Mouse (Mus musculus) embryonic facial prominence, embryonic 15.5 days (tissue): Measurements from ENCODE around the gene Dnase1. TPM values are rescaled to one million over a fixed set of nuclear protein-coding genes. Genes with fewer than 3 reads are reported as not detected.

ENCODE experiments used
- ATAC-seq: fragments of 200-750 bp; cut with Nextera tagmentation; 2 replicates; pipeline ENCODE4 v1.8.0; 2017; ENCODE audit warnings: low read depth, moderate TSS enrichment; ENCODE audit not compliant: insufficient number of reproducible peaks, low FRiP score, low TSS enrichment
- H3K27ac ChIP-seq: fragments of 300-500 bp; sonication (generic); replicated peaks from 2 replicates; pipeline ENCODE4 v1.5.1; 2015; ENCODE audit warnings: mild to moderate bottlenecking, inconsistent platforms
- H3K27me3 ChIP-seq: fragments of 300-500 bp; sonication (generic); 2 replicates; pipeline ENCODE4 v1.6.1; 2015; ENCODE audit warnings: inconsistent platforms
- H3K36me3 ChIP-seq: fragments of 300-500 bp; sonication (generic); 2 replicates; pipeline ENCODE4 v1.6.1; 2015; ENCODE audit warnings: mild to moderate bottlenecking, inconsistent platforms
- H3K4me1 ChIP-seq: fragments of 300-500 bp; sonication (generic); 2 replicates; pipeline ENCODE4 v1.6.1; 2015; ENCODE audit warnings: inconsistent platforms
- H3K4me2 ChIP-seq: fragments of 300-500 bp; sonication (generic); replicated peaks from 2 replicates; pipeline ENCODE4 v1.6.1; 2015; ENCODE audit warnings: mild to moderate bottlenecking, inconsistent platforms
- H3K4me3 ChIP-seq: fragments of 300-500 bp; sonication (generic); replicated peaks from 2 replicates; pipeline ENCODE4 v1.5.1; 2015; ENCODE audit warnings: mild to moderate bottlenecking, inconsistent platforms
- H3K9ac ChIP-seq: fragments of 300-500 bp; sonication (generic); 2 replicates; pipeline ENCODE4 v1.6.1; 2015; ENCODE audit warnings: inconsistent platforms
- H3K9me3 ChIP-seq: fragments of 300-500 bp; sonication (generic); replicated peaks from 2 replicates; pipeline ENCODE4 v1.6.1; 2016; ENCODE audit warnings: inconsistent platforms
- WGBS: fragments of 180-500 bp; shearing (Covaris S2); methylation state at CpG from one replicate; pipeline ENCODE4 v1.1.7; 2015; 5-methylcytosine and 5-hydroxymethylcytosine counted together
- polyA plus RNA-seq: library from polyadenylated mRNA; unstranded; fragments of >200 nt; fragmentation: Nextera tagmentation; extraction: Ambion mirVana; gene quantifications from 2 replicates; pipeline ENCODE4 v1.2.1, GENCODE M21; 2015

Dnase1 gene
- polyA plus RNA-seq, 1 experiment from 2014 or later, result 5.4 TPM

- 69% methylated on average over 5 of the region's 5 CpGs for whole genome bisulfite sequencing
Observed at GRCm38 (mm10) chr16:4029371-4029841, 7.3 kb upstream of the Dnase1 start.

DNA sequence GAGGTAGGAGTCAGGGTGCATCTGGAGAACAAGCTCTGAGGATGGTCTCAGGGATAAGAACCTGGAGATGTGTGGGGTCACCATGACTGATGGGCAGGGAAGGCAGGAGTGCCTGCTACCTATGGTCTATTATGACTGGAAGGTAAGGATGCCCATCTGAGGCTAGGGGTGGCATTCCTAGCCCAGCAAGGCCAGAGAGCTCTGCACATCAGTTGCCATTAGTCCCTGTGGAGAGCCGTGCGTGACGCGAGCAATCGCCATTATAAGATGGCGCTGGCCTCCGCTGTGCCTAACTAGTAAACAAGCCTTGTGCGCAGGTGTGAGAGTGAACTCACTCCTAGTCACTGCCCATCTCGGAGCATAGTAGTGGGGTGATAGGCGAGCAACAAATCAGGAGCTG is 6.2 kb upstream of the Dnase1 start:
- Histone ChIP-seq H3K27me3 (no peaks in the 10 kb centered on the region), H3K9ac (no peak overlapping the region), H3K27ac (no peak overlapping the region), H3K4me1 (no peaks in the 10 kb centered on the region), H3K9me3 (no peaks in the 10 kb centered on the region), H3K4me3 (no peak overlapping the region), H3K36me3 (no peaks in the 10 kb centered on the region), H3K4me2 (no peak overlapping the region)
- 93% methylated on average over 10 of the region's 10 CpGs for WGBS
- no peak for ATAC-seq

More at GRCm38 (mm10) chr16:4029371-4029841, 7.3 kb upstream of the Dnase1 start:
- no peaks in the 10 kb centered on the region for H3K9me3 ChIP-seq
- H3K4me1 ChIP-seq, result no peaks in the 10 kb centered on the region
- no peak for ATAC-seq
- H3K27me3 ChIP-seq, result no peaks in the 10 kb centered on the region
- no peak overlapping the region for H3K9ac ChIP-seq
- no peak overlapping the region for H3K4me3 ChIP-seq
- no peak overlapping the region for H3K4me2 ChIP-seq
- no peak overlapping the region for H3K27ac ChIP-seq
- no peaks in the 10 kb centered on the region for H3K36me3 ChIP-seq

DNA sequence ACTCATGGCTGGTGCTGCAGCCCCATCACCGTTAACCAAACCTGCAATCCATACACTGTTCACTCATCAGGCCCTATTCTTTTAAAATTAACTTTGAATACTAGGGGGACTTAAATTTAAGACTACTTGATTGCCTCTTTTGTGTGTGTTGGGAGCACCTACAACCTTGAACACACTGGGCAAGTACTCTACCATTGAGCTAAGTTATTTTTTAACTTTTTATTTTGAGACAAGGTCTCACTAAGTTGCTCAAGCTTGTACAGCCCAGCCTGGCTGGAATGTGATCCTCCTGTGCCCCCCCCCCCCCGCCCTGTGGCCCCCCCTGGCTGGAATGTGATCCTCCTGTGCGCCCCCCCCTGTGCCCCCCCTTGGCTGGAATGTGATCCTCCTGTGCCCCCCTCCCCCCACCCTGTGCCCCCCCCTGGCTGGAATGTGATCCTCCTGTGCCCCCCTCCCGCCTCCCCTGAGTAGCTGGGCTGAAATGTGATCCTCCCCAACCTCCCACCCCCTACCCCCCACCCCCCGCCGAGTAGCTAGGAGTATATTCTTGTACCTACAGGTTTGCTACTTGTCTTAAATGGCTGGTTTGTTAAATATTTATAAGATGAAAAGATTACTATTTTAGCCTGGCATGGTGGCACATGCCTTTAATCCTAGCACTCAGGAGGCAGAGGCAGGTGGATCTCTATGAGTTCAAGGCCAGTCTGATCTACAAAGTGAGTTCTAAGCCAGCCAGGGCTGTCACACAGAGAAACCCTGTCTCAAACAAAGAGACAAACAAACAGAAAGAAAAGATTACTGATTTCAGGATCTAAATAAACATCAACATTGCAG is 5.1 kb upstream of the Dnase1 start:
- no peak for ATAC-seq
- H3K27me3 ChIP-seq, result no peaks in the 10 kb centered on the region
- H3K36me3 ChIP-seq, result 0 out of 2 replicates have a peak, but pooled peaks cover 2% of the 10 kb centered on the region
- H3K4me3 ChIP-seq, result no peak overlapping the region
- no peak overlapping the region for H3K27ac ChIP-seq
- H3K9ac ChIP-seq, result no peak overlapping the region
- WGBS, result 30% methylated on average over 3 of the region's 6 CpGs
- H3K4me2 ChIP-seq, result no peak overlapping the region
- no peaks in the 10 kb centered on the region for H3K4me1 ChIP-seq
- H3K9me3 ChIP-seq, result no peaks in the 10 kb centered on the region

GRCm38 (mm10) chr16:4032341-4032748 is 4.4 kb upstream of the Dnase1 start:
- 86% methylated on average over 6 of the region's 6 CpGs for WGBS
- 0 out of 2 replicates have a peak, but pooled peaks cover 5% of the 10 kb centered on the region for H3K36me3 ChIP-seq
- no peaks in the 10 kb centered on the region for H3K9me3 ChIP-seq
- H3K9ac ChIP-seq, result no peak overlapping the region
- no peak for ATAC-seq
- H3K4me2 ChIP-seq, result no peak overlapping the region
- H3K4me1 ChIP-seq, result no peaks in the 10 kb centered on the region
- H3K27me3 ChIP-seq, result no peaks in the 10 kb centered on the region
- H3K4me3 ChIP-seq, result no peak overlapping the region
- H3K27ac ChIP-seq, result no peak overlapping the region

DNA sequence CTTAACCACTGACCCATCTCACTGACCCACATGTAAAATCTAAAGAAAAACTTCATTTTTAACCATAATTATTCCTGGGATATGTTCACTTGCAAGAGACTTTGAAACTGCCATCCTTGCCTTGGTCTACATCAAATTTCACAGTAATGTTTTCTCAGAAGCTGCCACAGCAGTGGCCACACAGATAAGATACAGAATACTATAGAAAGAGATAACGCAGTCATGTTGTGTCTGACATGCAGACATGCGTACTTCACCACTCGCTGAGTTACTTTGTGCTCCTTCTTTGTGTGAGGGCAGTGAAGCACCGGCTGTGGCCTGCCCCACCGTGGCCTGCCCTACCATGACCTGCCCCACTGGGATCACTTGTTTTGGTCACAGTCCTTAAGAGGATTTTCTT is 2.8 kb upstream of the Dnase1 start:
- Histone ChIP-seq H3K4me1 (no peaks in the 10 kb centered on the region), H3K4me3 (no peak overlapping the region), H3K27me3 (no peaks in the 10 kb centered on the region), H3K9me3 (no peaks in the 10 kb centered on the region), H3K27ac (no peak overlapping the region), H3K4me2 (no peak overlapping the region), H3K36me3 (peaks cover 21% of the 10 kb centered on the region), H3K9ac (no peak overlapping the region)
- whole genome bisulfite sequencing, result 71% methylated on average over 5 of the region's 5 CpGs
- ATAC-seq, result no peak

DNA sequence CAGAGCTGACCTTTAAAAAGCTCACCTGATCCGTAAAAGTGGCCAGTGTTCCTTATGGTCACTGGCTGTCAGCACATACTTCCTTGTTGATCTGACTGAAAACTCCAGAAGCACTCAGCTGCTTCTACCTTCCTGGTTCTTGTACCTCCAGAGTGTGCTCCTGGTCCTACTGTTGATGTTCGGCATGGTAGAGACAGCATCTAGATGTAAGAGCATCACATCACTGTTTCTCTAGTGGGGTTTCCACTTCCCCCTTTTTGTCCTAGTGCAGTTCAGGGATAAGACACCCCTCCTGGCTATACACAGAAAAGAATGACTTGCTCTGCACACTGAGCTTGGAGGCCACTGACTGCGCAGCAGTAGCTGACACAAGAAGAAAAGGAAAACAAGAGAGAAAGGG is 2.3 kb upstream of the Dnase1 start:
- ATAC-seq, result no peak
- no peak overlapping the region for H3K27ac ChIP-seq
- no peak overlapping the region for H3K4me2 ChIP-seq
- no peaks in the 10 kb centered on the region for H3K27me3 ChIP-seq
- H3K4me1 ChIP-seq, result no peaks in the 10 kb centered on the region
- H3K4me3 ChIP-seq, result no peak overlapping the region
- H3K9ac ChIP-seq, result no peak overlapping the region
- H3K36me3 ChIP-seq, result peaks cover 26% of the 10 kb centered on the region
- H3K9me3 ChIP-seq, result no peaks in the 10 kb centered on the region
- 85% methylated on average over 3 of the region's 3 CpGs for WGBS

- no peak for ATAC-seq
- no peaks in the 10 kb centered on the region for H3K27me3 ChIP-seq
- H3K9me3 ChIP-seq, result no peaks in the 10 kb centered on the region
- no peaks in the 10 kb centered on the region for H3K4me1 ChIP-seq
- no peak overlapping the region for H3K27ac ChIP-seq
- H3K4me3 ChIP-seq, result no peak overlapping the region
- H3K36me3 ChIP-seq, result peaks cover 37% of the 10 kb centered on the region
- H3K4me2 ChIP-seq, result no peak overlapping the region
- H3K9ac ChIP-seq, result no peak overlapping the region
- WGBS, result 84% methylated on average over 2 of the region's 2 CpGs
Observed at GRCm38 (mm10) chr16:4035575-4035974, 1.2 kb upstream of the Dnase1 start.

- H3K4me1 ChIP-seq, result no peaks in the 10 kb centered on the region
- no peak overlapping the region for H3K9ac ChIP-seq
- 93% methylated on average over 7 of the region's 7 CpGs for WGBS
- no peak overlapping the region for H3K4me3 ChIP-seq
- no peak overlapping the region for H3K4me2 ChIP-seq
- peaks cover 56% of the 10 kb centered on the region for H3K36me3 ChIP-seq
- H3K27me3 ChIP-seq, result no peaks in the 10 kb centered on the region
- no peaks in the 10 kb centered on the region for H3K9me3 ChIP-seq
- no peak for ATAC-seq
- no peak overlapping the region for H3K27ac ChIP-seq
Observed at GRCm38 (mm10) chr16:4037690-4038089, 948 bp downstream of the Dnase1 start.

DNA sequence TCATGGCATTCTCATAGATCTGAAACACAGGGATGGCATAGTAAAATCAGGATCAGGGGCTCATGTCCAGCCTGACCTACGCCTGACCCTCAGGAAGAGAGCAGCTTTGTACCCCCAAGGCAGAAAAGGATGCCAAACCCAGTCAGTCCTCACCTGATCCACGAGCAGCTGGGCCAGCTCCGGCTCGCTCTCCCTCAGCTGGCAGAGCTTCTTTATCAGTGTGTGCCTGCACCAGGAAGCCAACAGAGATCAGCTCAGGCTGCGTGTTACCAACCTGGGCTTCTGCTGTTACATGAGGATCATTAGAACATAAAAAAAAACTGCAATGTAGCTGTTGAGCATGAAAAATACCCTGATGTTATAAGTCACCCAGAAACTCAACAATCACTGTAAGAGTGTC is 3.5 kb downstream of the Dnase1 start:
- Histone ChIP-seq H3K9me3 (no peaks in the 10 kb centered on the region), H3K4me2 (no peak overlapping the region), H3K4me3 (no peak overlapping the region), H3K27ac (no peak overlapping the region), H3K4me1 (no peaks in the 10 kb centered on the region), H3K36me3 (peaks cover 74% of the 10 kb centered on the region), H3K9ac (no peak overlapping the region), H3K27me3 (no peaks in the 10 kb centered on the region)
- WGBS, result 80% methylated on average over 5 of the region's 5 CpGs
- ATAC-seq, result no peak

DNA sequence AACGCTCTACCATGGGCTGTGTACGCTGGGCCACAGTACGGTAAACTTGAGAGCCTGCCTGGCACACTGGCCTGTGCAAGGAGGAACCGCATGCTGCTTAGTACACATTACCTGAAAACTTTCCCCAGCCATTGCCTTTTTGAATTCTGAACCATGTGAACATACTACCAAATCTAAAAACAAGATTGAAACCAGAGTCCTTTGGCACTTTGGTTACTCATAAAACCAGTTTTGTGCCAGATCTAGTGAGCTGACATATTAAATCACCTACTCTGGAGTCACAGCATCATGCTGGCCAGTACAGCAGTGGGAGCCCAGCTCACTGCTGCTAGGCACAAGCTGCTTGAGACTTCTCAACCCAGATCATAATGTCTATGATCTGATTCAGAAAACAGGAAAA is 4.9 kb downstream of the Dnase1 start:
- Histone ChIP-seq H3K9ac (no peak overlapping the region), H3K27ac (no peak overlapping the region), H3K9me3 (no peaks in the 10 kb centered on the region), H3K4me1 (no peaks in the 10 kb centered on the region), H3K36me3 (peaks cover 84% of the 10 kb centered on the region), H3K4me2 (no peak overlapping the region), H3K4me3 (no peak overlapping the region), H3K27me3 (no peaks in the 10 kb centered on the region)
- 99% methylated on average over 4 of the region's 4 CpGs for WGBS
- ATAC-seq, result no peak

- 81% methylated on average over 2 of the region's 2 CpGs for WGBS
- no peaks in the 10 kb centered on the region for H3K4me1 ChIP-seq
- H3K9me3 ChIP-seq, result no peaks in the 10 kb centered on the region
- no peak overlapping the region for H3K27ac ChIP-seq
- no peak overlapping the region for H3K4me2 ChIP-seq
- ATAC-seq, result no peak
- no peaks in the 10 kb centered on the region for H3K27me3 ChIP-seq
- H3K9ac ChIP-seq, result no peak overlapping the region
- H3K4me3 ChIP-seq, result no peak overlapping the region
- peaks cover 88% of the 10 kb centered on the region for H3K36me3 ChIP-seq
Observed at GRCm38 (mm10) chr16:4044093-4044492, 7.4 kb downstream of the Dnase1 start.

- no peaks in the 10 kb centered on the region for H3K27me3 ChIP-seq
- no peaks in the 10 kb centered on the region for H3K4me1 ChIP-seq
- 81% methylated on average over 4 of the region's 4 CpGs for WGBS
- no peaks in the 10 kb centered on the region for H3K9me3 ChIP-seq
- H3K4me3 ChIP-seq, result no peak overlapping the region
- H3K36me3 ChIP-seq, result peaks cover 88% of the 10 kb centered on the region
- no peak overlapping the region for H3K27ac ChIP-seq
- H3K9ac ChIP-seq, result no peak overlapping the region
- ATAC-seq, result no peak
- no peak overlapping the region for H3K4me2 ChIP-seq
Observed at GRCm38 (mm10) chr16:4045524-4045923, 8.8 kb downstream of the Dnase1 start.
